Mouse (Mus musculus): ENCODE data around the gene Sash1.

Sash1 gene

GRCm38 (mm10) chr10:8885630-8886527, at the start of gene Sash1:
Gene Sash1, minus strand, starts transcription at chr10:8886070.
- no peak for DNase-seq (ENCODE audit: low read depth in 2 of 2, low spot score in 2 of 2)

GRCm38 (mm10) chr10:8935601-8936000, 49.7 kb upstream of the Sash1 start:
- DNase-seq (ENCODE audit: low read depth in 2 of 2, low spot score in 2 of 2) = no peak

GRCm38 (mm10) chr10:8933451-8934372, 47.8 kb upstream of the Sash1 start:
- DNase-seq (ENCODE audit: low read depth in 2 of 2, low spot score in 2 of 2) = no peak

GRCm38 (mm10) chr10:8931548-8932240, 45.8 kb upstream of the Sash1 start:
- no peak for DNase-seq (ENCODE audit: low read depth in 2 of 2, low spot score in 2 of 2)

- DNase-seq (ENCODE audit: low read depth in 2 of 2, low spot score in 2 of 2) = no peak
Observed at GRCm38 (mm10) chr10:8930672-8931071, 44.8 kb upstream of the Sash1 start.

GRCm38 (mm10) chr10:8928775-8929647, 43.1 kb upstream of the Sash1 start:
- DNase-seq (ENCODE audit: low read depth in 2 of 2, low spot score in 2 of 2) = no peak

- no peak for DNase-seq (ENCODE audit: low read depth in 2 of 2, low spot score in 2 of 2)
Observed at GRCm38 (mm10) chr10:8928261-8928660, 42.4 kb upstream of the Sash1 start.

- DNase-seq (ENCODE audit: low read depth in 2 of 2, low spot score in 2 of 2) = no peak
Observed at GRCm38 (mm10) chr10:8926906-8927305, 41.0 kb upstream of the Sash1 start.

- DNase-seq (ENCODE audit: low read depth in 2 of 2, low spot score in 2 of 2) = no peak
Observed at GRCm38 (mm10) chr10:8926295-8926694, 40.4 kb upstream of the Sash1 start.

GRCm38 (mm10) chr10:8925299-8925698, 39.4 kb upstream of the Sash1 start:
- DNase-seq (ENCODE audit: low read depth in 2 of 2, low spot score in 2 of 2) = no peak

- no peak for DNase-seq (ENCODE audit: low read depth in 2 of 2, low spot score in 2 of 2)
Observed at GRCm38 (mm10) chr10:8921098-8921693, 35.3 kb upstream of the Sash1 start.

GRCm38 (mm10) chr10:8917798-8918197, 31.9 kb upstream of the Sash1 start:
- no peak for DNase-seq (ENCODE audit: low read depth in 2 of 2, low spot score in 2 of 2)

- no peak for DNase-seq (ENCODE audit: low read depth in 2 of 2, low spot score in 2 of 2)
Observed at GRCm38 (mm10) chr10:8917350-8917749, 31.5 kb upstream of the Sash1 start.

- DNase-seq (ENCODE audit: low read depth in 2 of 2, low spot score in 2 of 2) = no peak
Observed at GRCm38 (mm10) chr10:8915755-8916154, 29.9 kb upstream of the Sash1 start.

GRCm38 (mm10) chr10:8913904-8914303, 28.0 kb upstream of the Sash1 start:
- no peak for DNase-seq (ENCODE audit: low read depth in 2 of 2, low spot score in 2 of 2)

GRCm38 (mm10) chr10:8912706-8913275, 26.9 kb upstream of the Sash1 start:
- DNase-seq (ENCODE audit: low read depth in 2 of 2, low spot score in 2 of 2) = no peak

- DNase-seq (ENCODE audit: low read depth in 2 of 2, low spot score in 2 of 2) = no peak
Observed at GRCm38 (mm10) chr10:8912213-8912612, 26.3 kb upstream of the Sash1 start.

- DNase-seq (ENCODE audit: low read depth in 2 of 2, low spot score in 2 of 2) = no peak
Observed at GRCm38 (mm10) chr10:8910237-8910990, 24.5 kb upstream of the Sash1 start.

GRCm38 (mm10) chr10:8903086-8903485, 17.2 kb upstream of the Sash1 start:
- DNase-seq (ENCODE audit: low read depth in 2 of 2, low spot score in 2 of 2) = no peak
